7 mouse cellular contexts compared by ENCODE assay signal in the genomic region with DNA sequence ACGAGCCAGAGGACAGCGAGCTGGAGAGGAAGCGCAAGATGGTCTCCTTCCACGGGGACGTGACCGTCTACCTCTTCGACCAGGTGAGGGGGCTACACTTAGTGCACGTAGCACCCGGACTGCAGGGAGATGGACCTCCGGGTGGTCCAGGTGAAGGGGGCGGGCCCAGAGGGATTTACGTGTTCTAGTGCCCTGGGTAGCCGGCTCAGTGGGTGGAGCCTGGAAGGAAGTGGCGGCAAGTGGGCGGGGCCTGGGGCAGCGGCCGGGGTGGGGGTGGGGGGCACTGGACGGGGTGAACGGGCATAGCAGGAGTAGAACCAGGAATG. TPM values are rescaled to one million over a fixed set of nuclear protein-coding genes. Genes with fewer than 3 reads are reported as not detected.
A peak's percentile ranks its signal among the peaks of the same experiment; 100 is the strongest.
DNase-seq lines count a peak whose midpoint lies in the region; ATAC-seq lines count a peak whose summit lies in the region.

No protein-coding gene starts in this region.

- peaks cover 66% of the 10 kb centered on the region for H3K36me3 ChIP-seq in forebrain, embryonic 10.5 days (replicated peaks)
- peaks cover 10% of the 10 kb centered on the region for H3K36me3 ChIP-seq in kidney, embryonic 14.5 days (ENCODE audit: control insufficient read depth, insufficient read depth, low read length)

- 0 out of 2 replicates have a peak, but pooled peaks have one; percentile 14 for ATAC-seq in kidney, embryonic 14.5 days (ENCODE audit: low FRiP score, low TSS enrichment)

- H3K9me3 ChIP-seq in forebrain, embryonic 10.5 days, result no peaks in the 10 kb centered on the region
- H3K9me3 ChIP-seq in kidney, embryonic 14.5 days (ENCODE audit: control insufficient read depth, low read length), result no peaks in the 10 kb centered on the region

- H3K27ac ChIP-seq in forebrain, embryonic 10.5 days, result 0 out of 2 replicates have a peak overlapping the region, but pooled peaks have one; percentile 68
- no peak overlapping the region for H3K27ac ChIP-seq in kidney, embryonic 14.5 days (ENCODE audit: low read depth, low read length)

- peak overlapping the region; percentile 56 for H3K4me3 ChIP-seq in forebrain, embryonic 10.5 days
- peak overlapping the region; percentile 50 for H3K4me3 ChIP-seq in kidney, embryonic 14.5 days (ENCODE audit: low read length)

- peaks cover 43% of the 10 kb centered on the region for H3K4me1 ChIP-seq in forebrain, embryonic 10.5 days
- peaks cover 14% of the 10 kb centered on the region; the same call in 1 of the 2 replicates for H3K4me1 ChIP-seq in kidney, embryonic 14.5 days (ENCODE audit: control insufficient read depth, insufficient read depth, low read length)

- peak; percentile 36 to 53 for DNase-seq in spleen, adult 18-20 months
- no peak for DNase-seq in spleen, postnatal 4 days (ENCODE audit: low spot score in 2 of 2)
- DNase-seq in forebrain, embryonic 10.5 days (ENCODE audit: extremely low spot score, low spot score), result no peak
- peak; percentile 52 for DNase-seq in lung, postnatal 10 days
- peak; percentile 67 for DNase-seq in thymus, postnatal 4 days
- no peak for DNase-seq in frontal cortex, postnatal 10 days (ENCODE audit: low spot score in 2 of 2)

- peak overlapping the region; percentile 95 for H3K4me2 ChIP-seq in kidney, embryonic 14.5 days (replicated peaks; ENCODE audit: low read depth, low read length)

- H3K27me3 ChIP-seq in forebrain, embryonic 10.5 days (ENCODE audit: poor library complexity, severe bottlenecking), result peaks cover 79% of the 10 kb centered on the region
- H3K27me3 ChIP-seq in kidney, embryonic 14.5 days (ENCODE audit: control insufficient read depth, insufficient read depth, low read length), result peaks cover 15% of the 10 kb centered on the region; the same call in 1 of the 2 replicates

- WGBS in forebrain, embryonic 10.5 days, result under 1% methylated on average over 19 of the region's 19 CpGs
- 5% methylated on average over 18 of the region's 19 CpGs for WGBS in kidney, embryonic 14.5 days

- H3K9ac ChIP-seq in kidney, embryonic 14.5 days (ENCODE audit: low read depth, low read length), result peak overlapping the region; percentile 70

RNA-seq across cellular contexts. Expression of a gene that starts 14.0 kb away (rescaled TPM):
- polyA plus RNA-seq in forebrain, embryonic 10.5 days (2016; fragmentation: Nextera tagmentation; extraction: Ambion mirVana), result 1.6 and 2.3 TPM in 2 replicates
- 3.2 and 3.8 TPM in 2 replicates for polyA plus RNA-seq in kidney, embryonic 14.5 days (2014; fragmentation: Nextera tagmentation; extraction: Ambion mirVana)

RNA-seq across cellular contexts. Expression of a gene that starts 14.9 kb away (rescaled TPM):
- 1.7 and 2.7 TPM in 2 replicates for polyA plus RNA-seq in forebrain, embryonic 10.5 days (2016; fragmentation: Nextera tagmentation; extraction: Ambion mirVana)
- polyA plus RNA-seq in kidney, embryonic 14.5 days (2014; fragmentation: Nextera tagmentation; extraction: Ambion mirVana), result 2.8 and 4.2 TPM in 2 replicates

RNA-seq across cellular contexts. Expression of a gene that starts 15.9 kb away (rescaled TPM):
- 132 and 136 TPM in 2 replicates for polyA plus RNA-seq in forebrain, embryonic 10.5 days (2016; fragmentation: Nextera tagmentation; extraction: Ambion mirVana)
- 109 and 111 TPM in 2 replicates for polyA plus RNA-seq in kidney, embryonic 14.5 days (2014; fragmentation: Nextera tagmentation; extraction: Ambion mirVana)

RNA-seq across cellular contexts. Expression of a gene that starts 26.1 kb away (rescaled TPM):
- polyA plus RNA-seq in forebrain, embryonic 10.5 days (2016; fragmentation: Nextera tagmentation; extraction: Ambion mirVana), result 0.76 and 0.78 TPM in 2 replicates
- polyA plus RNA-seq in kidney, embryonic 14.5 days (2014; fragmentation: Nextera tagmentation; extraction: Ambion mirVana), result 1.2 and 1.3 TPM in 2 replicates

RNA-seq across cellular contexts. Expression of a gene that starts 32.3 kb away (rescaled TPM):
- polyA plus RNA-seq in forebrain, embryonic 10.5 days (2016; fragmentation: Nextera tagmentation; extraction: Ambion mirVana), result 132 and 137 TPM in 2 replicates
- 69.5 and 93.5 TPM in 2 replicates for polyA plus RNA-seq in kidney, embryonic 14.5 days (2014; fragmentation: Nextera tagmentation; extraction: Ambion mirVana)

Comparison
In these comparisons a context has a peak if more than half of its experiments do, and no peak if none do; other contexts are left out.
1. DNase-seq: peak in spleen, adult 18-20 months (2 of 2), lung, postnatal 10 days (single experiment) and thymus, postnatal 4 days (single experiment); none in spleen, postnatal 4 days (0 of 2), forebrain, embryonic 10.5 days (single experiment) and frontal cortex, postnatal 10 days (0 of 2).